Mouse (Mus musculus) thymus, adult 2 months (tissue): ENCODE data around the gene Fam50a.

Experiments used
- CTCF ChIP-seq: fragments of 200-500 bp; IDR thresholded peaks from 2 replicates; pipeline ENCODE4 v1.5.1; 2012; ENCODE audit warnings: mild to moderate bottlenecking, control low read depth, low read length, moderate library complexity, borderline replicate concordance; ENCODE audit not compliant: control insufficient read depth, poor library complexity, insufficient read depth; ENCODE audit errors: extremely low read depth
- POLR2A ChIP-seq: fragments of 200-500 bp; IDR thresholded peaks from 2 replicates; pipeline ENCODE4 v1.6.1; 2012; ENCODE audit warnings: mild to moderate bottlenecking, low read length, control low read depth, moderate library complexity; ENCODE audit not compliant: control insufficient read depth, poor library complexity, insufficient read depth; ENCODE audit errors: extremely low read depth

DNA sequence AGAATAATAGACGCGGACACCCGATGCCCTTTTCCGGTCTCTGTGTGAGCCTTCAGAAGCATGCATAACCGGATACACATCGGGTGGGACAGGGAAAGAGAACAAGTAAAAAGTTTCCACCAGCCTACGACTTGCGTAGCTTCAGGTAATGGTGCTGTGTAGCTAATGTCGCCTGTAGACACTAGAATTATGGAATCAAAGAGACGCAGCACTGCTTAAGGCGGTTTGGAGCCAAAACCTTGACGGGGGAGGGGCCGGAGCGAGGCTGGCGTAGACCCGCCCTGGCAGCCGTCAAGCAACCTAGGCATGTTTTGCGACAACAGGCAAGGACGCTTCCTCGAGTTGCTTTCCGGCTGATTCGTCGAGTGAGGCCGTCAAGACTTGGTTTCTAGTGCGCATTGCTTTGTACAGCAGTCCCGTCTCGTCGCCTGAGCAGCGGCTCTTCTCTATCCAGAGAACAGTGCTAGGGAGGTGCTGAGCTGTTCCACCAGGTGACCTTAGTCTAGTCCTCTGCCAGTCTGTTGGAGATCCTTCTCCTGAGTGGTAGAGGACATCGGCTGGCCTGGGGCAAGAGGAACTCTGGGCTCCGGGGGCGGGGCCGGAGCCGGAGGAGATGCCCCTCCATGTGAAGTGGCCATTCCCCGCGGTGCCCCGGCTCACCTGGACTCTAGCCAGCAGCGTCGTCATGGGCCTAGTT is 30.3 kb upstream of the Fam50a start:
- TF ChIP-seq POLR2A (peak; percentile 69; the same call in 1 of the 2 replicates), CTCF (no peak)
